Mouse (Mus musculus) spleen, adult 10 weeks (tissue): ENCODE data around the gene Fam131c. TPM values are rescaled to one million over a fixed set of nuclear protein-coding genes. Genes with fewer than 3 reads are reported as not detected.

ENCODE experiments used
- polyA plus RNA-seq: library from polyadenylated mRNA; stranded (reverse); fragments of 350-450 nt; fragmentation: Illumina TruSeq; extraction: RNeasy Lipid Tissue Mini Kit (QIAGEN cat#74804); gene quantifications from one replicate; pipeline ENCODE4 v1.2.3, GENCODE M21; 2015; ENCODE audit warnings: low replicate concordance; ENCODE audit not compliant: insufficient read depth

Fam131c gene
- polyA plus RNA-seq, result not detected

GRCm38 (mm10) chr4:141367997-141368791, at the start of gene Fam131c:
Fam131c (plus strand) TSS chr4:141368220.

DNA sequence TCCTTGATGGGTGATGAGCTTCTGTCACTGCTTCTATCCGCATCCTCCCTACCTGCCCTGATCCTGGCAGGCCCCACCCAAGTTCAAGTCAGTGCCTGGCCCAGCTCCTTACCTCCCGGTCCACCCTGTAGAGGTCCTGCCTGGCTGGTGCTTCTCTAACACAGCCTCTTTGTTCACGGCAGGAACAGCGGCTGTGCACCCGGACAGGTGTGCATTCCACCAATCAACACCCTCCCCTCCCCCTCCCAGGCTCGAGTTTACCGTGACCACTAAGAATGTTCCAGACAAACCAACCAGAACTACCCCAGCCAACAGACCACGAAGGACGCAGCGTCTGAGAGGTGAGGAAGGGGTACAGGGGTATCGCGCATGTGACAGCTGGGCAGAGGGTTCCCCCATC, 30.5 kb downstream of the Fam131c start, which contains the start of gene Clcnka:
TSS of gene Clcnka (minus strand) at position 180 of the 400 bp plus-strand sequence.

GRCm38 (mm10) chr4:141415924-141416323, 47.9 kb downstream of the Fam131c start, which contains the start of gene Clcnkb:
Clcnkb (minus strand) TSS chr4:141416014.

GRCm38 (mm10) chr4:141420192-141420829, 52.3 kb downstream of the Fam131c start, which contains the start of gene Hspb7:
Hspb7 (plus strand) TSS chr4:141420779.

Other genes with a start within 250 kb of the Fam131c start
- gene Szrd1, start 228.4 kb upstream of the Fam131c start, polyA plus RNA-seq, result 35.3 TPM
- gene Fbxo42, start 220.3 kb upstream of the Fam131c start, polyA plus RNA-seq, result 11.9 TPM
- gene Rsg1, start 154.3 kb upstream of the Fam131c start, polyA plus RNA-seq, result 0.39 TPM
- not detected for gene Arhgef19, start 128.7 kb upstream of the Fam131c start, polyA plus RNA-seq
- 1.8 TPM for gene Epha2, start 67.0 kb upstream of the Fam131c start, polyA plus RNA-seq
- gene Clcnka, start 30.5 kb downstream of the Fam131c start, polyA plus RNA-seq, result not detected
- not detected for gene Clcnkb, start 47.8 kb downstream of the Fam131c start, polyA plus RNA-seq
- 0.52 TPM for gene Hspb7, start 52.6 kb downstream of the Fam131c start, polyA plus RNA-seq
- not detected for gene Srarp, start 67.9 kb downstream of the Fam131c start, polyA plus RNA-seq
- gene Zbtb17, start 76.4 kb downstream of the Fam131c start, polyA plus RNA-seq, result 6.5 TPM
- 10.1 TPM for gene Spen, start 170.4 kb downstream of the Fam131c start, polyA plus RNA-seq
- 9.3 TPM for gene Fblim1, start 237.9 kb downstream of the Fam131c start, polyA plus RNA-seq